Mouse (Mus musculus) liver, embryonic 13.5 days (tissue): ENCODE results near the gene Elmsan1. TPM values are rescaled to one million over a fixed set of nuclear protein-coding genes. Genes with fewer than 3 reads are reported as not detected.
A peak's percentile ranks its signal among the peaks of the same experiment; 100 is the strongest.

Experiments used
- ATAC-seq: fragments of 200-750 bp; cut with Nextera tagmentation; 2 replicates; pipeline ENCODE4 v1.8.0; 2017; ENCODE audit warnings: low read depth, mild to moderate bottlenecking, moderate number of reproducible peaks, moderate library complexity
- DNase-seq: peaks from one replicate; pipeline ENCODE4 v3.0.0; 2022
- H3K27ac ChIP-seq: fragments of 300-500 bp; sonication (generic); 2 replicates; pipeline ENCODE4 v1.5.1; 2015; ENCODE audit warnings: moderate library complexity, mild to moderate bottlenecking, inconsistent platforms
- H3K27me3 ChIP-seq: fragments of 300-500 bp; sonication (generic); 2 replicates; pipeline ENCODE4 v1.6.1; 2015; ENCODE audit warnings: mild to moderate bottlenecking, inconsistent platforms
- H3K36me3 ChIP-seq: fragments of 300-500 bp; sonication (generic); 2 replicates; pipeline ENCODE4 v1.6.1; 2015; ENCODE audit warnings: mild to moderate bottlenecking, inconsistent platforms
- H3K4me1 ChIP-seq: fragments of 300-500 bp; sonication (generic); replicated peaks from 2 replicates; pipeline ENCODE4 v1.6.1; 2015; ENCODE audit warnings: inconsistent platforms
- H3K4me2 ChIP-seq: fragments of 300-500 bp; sonication (generic); 2 replicates; pipeline ENCODE4 v1.6.1; 2015; ENCODE audit warnings: inconsistent platforms, mild to moderate bottlenecking, moderate library complexity
- H3K4me3 ChIP-seq: fragments of 300-500 bp; sonication (generic); replicated peaks from 2 replicates; pipeline ENCODE4 v1.5.1; 2015; ENCODE audit warnings: mild to moderate bottlenecking, inconsistent platforms
- H3K9ac ChIP-seq: fragments of 300-500 bp; sonication (generic); 2 replicates; pipeline ENCODE4 v1.6.1; 2015; ENCODE audit warnings: mild to moderate bottlenecking, inconsistent platforms
- H3K9me3 ChIP-seq: fragments of 300-500 bp; sonication (generic); replicated peaks from 2 replicates; pipeline ENCODE4 v1.6.1; 2016; ENCODE audit warnings: inconsistent platforms
- WGBS: fragments of 180-500 bp; shearing (Covaris S2); methylation state at CpG from one replicate; pipeline ENCODE4 v1.1.7; 2015; ENCODE audit not compliant: insufficient replicate concordance; 5-methylcytosine and 5-hydroxymethylcytosine counted together
- polyA plus RNA-seq: library from polyadenylated mRNA; unstranded; fragments of >200 nt; fragmentation: Nextera tagmentation; extraction: Ambion mirVana; gene quantifications from 2 replicates; pipeline ENCODE4 v1.2.1, GENCODE M21; 2015

The Elmsan1 gene
- polyA plus RNA-seq, 1 experiment from 2014 or later, result 3.7 TPM

DNA sequence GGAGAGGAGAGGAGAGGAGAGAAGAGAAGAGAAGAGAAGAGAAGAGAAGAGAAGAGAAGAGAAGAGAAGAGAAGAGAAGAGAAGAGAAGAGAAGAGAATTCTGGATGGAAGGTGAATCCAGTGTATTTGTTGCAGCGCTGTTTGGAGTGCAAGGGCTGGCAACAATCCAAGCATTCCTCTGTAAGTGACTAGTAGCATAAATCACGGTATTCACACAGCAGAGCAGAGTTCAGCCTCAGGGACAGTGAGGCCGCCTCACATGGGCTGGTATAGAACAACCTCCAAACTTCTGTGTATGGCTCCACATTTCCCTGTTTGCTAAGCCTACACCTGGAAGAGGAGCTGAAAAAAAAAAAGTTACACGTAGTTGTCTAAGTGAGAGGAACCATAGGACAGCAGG lies 6.4 kb downstream of the Elmsan1 start:
- ATAC-seq (no peak), DNase-seq (no peak)
- Histone ChIP-seq H3K9ac (no peak overlapping the region), H3K27ac (no peak overlapping the region), H3K9me3 (no peaks in the 10 kb centered on the region), H3K36me3 (peaks cover 23% of the 10 kb centered on the region), H3K27me3 (no peaks in the 10 kb centered on the region), H3K4me3 (no peak overlapping the region), H3K4me1 (peaks cover 90% of the 10 kb centered on the region), H3K4me2 (no peak overlapping the region)
- WGBS, result 82% methylated on average over 4 of the region's 4 CpGs

GRCm38 (mm10) chr12:84211021-84211538 lies 7.6 kb downstream of the Elmsan1 start:
- Histone ChIP-seq H3K27me3 (no peaks in the 10 kb centered on the region), H3K27ac (no peak overlapping the region), H3K36me3 (peaks cover 17% of the 10 kb centered on the region), H3K9me3 (no peaks in the 10 kb centered on the region), H3K9ac (no peak overlapping the region), H3K4me3 (no peak overlapping the region), H3K4me2 (no peak overlapping the region), H3K4me1 (peaks cover 90% of the 10 kb centered on the region)
- ATAC-seq, result no peak
- 75% methylated on average over 9 of the region's 9 CpGs for WGBS
- no peak for DNase-seq

DNA sequence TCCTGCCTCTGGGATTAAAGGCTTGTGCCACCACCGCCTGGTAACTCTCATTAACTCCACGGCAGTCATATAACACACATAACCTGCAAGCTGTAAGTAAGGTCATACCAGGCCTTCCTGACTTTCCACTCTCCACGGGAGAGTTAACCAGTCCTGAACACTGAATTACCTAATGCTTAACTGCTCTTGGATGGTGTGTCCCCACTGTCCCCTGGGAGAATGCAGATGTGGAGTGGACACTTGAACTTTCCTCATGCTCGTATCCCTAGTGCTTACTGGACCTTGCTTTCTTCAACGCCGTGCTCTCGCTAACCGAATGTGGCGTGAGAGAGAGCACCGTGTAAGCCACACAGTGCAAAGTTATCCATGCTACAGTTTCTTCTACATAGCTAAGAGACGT lies 8.4 kb downstream of the Elmsan1 start:
- DNase-seq (no peak), ATAC-seq (no peak)
- peaks cover 90% of the 10 kb centered on the region for H3K4me1 ChIP-seq
- no peaks in the 10 kb centered on the region for H3K27me3 ChIP-seq
- H3K27ac ChIP-seq, result no peak overlapping the region
- no peaks in the 10 kb centered on the region for H3K9me3 ChIP-seq
- H3K4me2 ChIP-seq, result no peak overlapping the region
- peaks cover 14% of the 10 kb centered on the region for H3K36me3 ChIP-seq
- H3K4me3 ChIP-seq, result no peak overlapping the region
- 88% methylated on average over 11 of the region's 11 CpGs for WGBS
- no peak overlapping the region for H3K9ac ChIP-seq

DNA sequence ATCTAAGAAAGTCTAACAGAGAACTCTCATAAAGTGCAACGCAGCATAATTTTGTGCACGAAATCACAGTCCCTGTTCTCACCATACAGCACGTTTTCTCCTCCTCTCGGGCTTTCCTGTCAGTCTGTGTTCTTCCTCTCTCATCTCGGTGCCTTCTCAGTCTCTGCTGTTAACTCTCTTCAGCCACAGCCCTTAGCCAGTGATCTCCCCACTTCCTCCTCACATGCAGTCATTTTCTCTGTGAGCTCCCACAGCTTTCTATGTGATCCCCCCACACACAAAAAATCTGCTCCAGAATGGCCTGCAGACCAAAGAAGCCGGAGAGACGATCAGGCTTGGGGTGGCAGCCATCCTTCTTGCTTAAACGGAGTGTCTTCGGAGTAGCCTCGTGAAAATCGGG lies 9.6 kb downstream of the Elmsan1 start:
- Histone ChIP-seq H3K4me3 (no peak overlapping the region), H3K27ac (0 out of 2 replicates have a peak overlapping the region, but pooled peaks have one; percentile 26), H3K4me1 (peaks cover 90% of the 10 kb centered on the region), H3K4me2 (no peak overlapping the region), H3K36me3 (peaks cover 6% of the 10 kb centered on the region; the same call in 1 of the 2 replicates), H3K27me3 (no peaks in the 10 kb centered on the region), H3K9me3 (no peaks in the 10 kb centered on the region), H3K9ac (no peak overlapping the region)
- WGBS, result 64% methylated on average over 11 of the region's 11 CpGs
- no peak for ATAC-seq
- no peak for DNase-seq

- ATAC-seq, result no peak
- Histone ChIP-seq H3K27ac (peak overlapping the region; percentile 100), H3K4me2 (peak overlapping the region; percentile 80), H3K36me3 (peaks cover 6% of the 10 kb centered on the region; the same call in 1 of the 2 replicates), H3K9ac (peak overlapping the region; percentile 62), H3K9me3 (no peaks in the 10 kb centered on the region), H3K4me1 (peaks cover 96% of the 10 kb centered on the region), H3K4me3 (peak overlapping the region; percentile 1; the same call in 1 of the 2 replicates), H3K27me3 (no peaks in the 10 kb centered on the region)
- DNase-seq, result no peak
- 66% methylated on average over 18 of the region's 18 CpGs for WGBS
These were observed 11.4 kb downstream of the Elmsan1 start for GRCm38 (mm10) chr12:84207209-84207817.

DNA sequence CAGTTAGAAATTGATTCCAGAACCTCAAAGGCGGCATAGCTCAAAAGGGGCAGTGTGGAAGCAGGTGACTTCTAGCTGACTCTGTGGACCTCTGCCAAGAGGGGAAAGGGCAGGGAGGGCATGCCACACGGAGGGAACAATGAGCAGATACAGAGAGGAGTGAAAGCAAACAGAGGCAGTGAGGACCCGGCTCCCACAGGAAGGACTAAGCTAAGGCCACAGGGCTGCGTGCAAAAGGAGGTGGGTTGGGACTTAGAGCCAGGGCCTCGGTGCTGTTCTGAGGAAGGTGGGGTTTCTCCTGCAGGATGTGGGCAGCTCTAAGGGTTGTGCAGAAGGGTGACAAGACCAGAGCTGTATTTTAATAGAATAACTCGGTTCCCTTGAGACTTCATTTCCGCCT lies 12.2 kb downstream of the Elmsan1 start:
- ATAC-seq (no peak), DNase-seq (no peak)
- H3K27ac ChIP-seq, result peak overlapping the region; percentile 100
- H3K9me3 ChIP-seq, result no peaks in the 10 kb centered on the region
- 0 out of 2 replicates have a peak overlapping the region, but pooled peaks have one; percentile 1 for H3K4me3 ChIP-seq
- 26% methylated on average over 7 of the region's 7 CpGs for WGBS
- H3K36me3 ChIP-seq, result peaks cover 6% of the 10 kb centered on the region; the same call in 1 of the 2 replicates
- peak overlapping the region; percentile 62 for H3K9ac ChIP-seq
- H3K4me1 ChIP-seq, result peaks cover 98% of the 10 kb centered on the region
- peak overlapping the region; percentile 80 for H3K4me2 ChIP-seq
- no peaks in the 10 kb centered on the region for H3K27me3 ChIP-seq

- no peak for DNase-seq
- H3K27me3 ChIP-seq, result no peaks in the 10 kb centered on the region
- 37% methylated on average over 10 of the region's 10 CpGs for WGBS
- peak overlapping the region; percentile 80 for H3K4me2 ChIP-seq
- peaks cover 98% of the 10 kb centered on the region for H3K4me1 ChIP-seq
- peaks cover 4% of the 10 kb centered on the region; the same call in 1 of the 2 replicates for H3K36me3 ChIP-seq
- no peak for ATAC-seq
- peak overlapping the region; percentile 62 for H3K9ac ChIP-seq
- no peaks in the 10 kb centered on the region for H3K9me3 ChIP-seq
- no peak overlapping the region for H3K4me3 ChIP-seq
- H3K27ac ChIP-seq, result peak overlapping the region; percentile 100
These were observed 13.0 kb downstream of the Elmsan1 start for GRCm38 (mm10) chr12:84205659-84206185.

DNA sequence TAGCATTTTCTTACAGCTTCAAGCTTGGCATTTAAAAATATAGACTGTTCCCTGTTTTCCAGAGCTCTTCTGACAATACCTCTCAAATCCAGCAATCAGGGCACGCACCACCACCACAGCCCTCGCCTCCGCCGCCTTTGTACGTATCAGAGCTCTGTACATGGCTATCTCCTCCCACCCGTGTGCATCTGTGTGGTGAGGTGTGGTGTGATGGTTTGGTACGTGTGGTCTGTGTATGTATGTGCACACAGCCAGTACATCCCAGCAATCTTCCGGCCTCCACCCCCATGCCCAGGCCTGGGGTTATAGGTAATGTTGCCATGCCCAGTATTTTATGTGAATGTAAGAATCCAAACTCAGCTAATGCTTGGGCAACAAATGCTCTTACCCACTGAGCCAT lies 14.0 kb downstream of the Elmsan1 start:
- Histone ChIP-seq H3K9me3 (no peaks in the 10 kb centered on the region), H3K4me1 (peaks cover 96% of the 10 kb centered on the region), H3K27ac (peak overlapping the region; percentile 100), H3K36me3 (0 out of 2 replicates have a peak, but pooled peaks cover 2% of the 10 kb centered on the region), H3K27me3 (no peaks in the 10 kb centered on the region), H3K4me3 (no peak overlapping the region; the same call in 1 of the 2 replicates), H3K4me2 (peak overlapping the region; percentile 80), H3K9ac (peak overlapping the region; percentile 62)
- WGBS, result 19% methylated on average over 8 of the region's 8 CpGs
- ATAC-seq (peak; percentile 82), DNase-seq (peak; percentile 77)

GRCm38 (mm10) chr12:84203778-84204216 lies 14.9 kb downstream of the Elmsan1 start:
- Histone ChIP-seq H3K4me2 (peak overlapping the region; percentile 80), H3K9ac (peak overlapping the region; percentile 77), H3K9me3 (no peaks in the 10 kb centered on the region), H3K27ac (peak overlapping the region; percentile 100), H3K4me3 (peak overlapping the region; percentile 46), H3K36me3 (0 out of 2 replicates have a peak, but pooled peaks cover 2% of the 10 kb centered on the region), H3K4me1 (peaks cover 98% of the 10 kb centered on the region), H3K27me3 (no peaks in the 10 kb centered on the region)
- ATAC-seq (peak; percentile 91), DNase-seq (peak; percentile 90)
- 12% methylated on average over 7 of the region's 7 CpGs for WGBS

- 0 out of 2 replicates have a peak, but pooled peaks cover 2% of the 10 kb centered on the region for H3K36me3 ChIP-seq
- H3K27me3 ChIP-seq, result no peaks in the 10 kb centered on the region
- peaks cover 97% of the 10 kb centered on the region for H3K4me1 ChIP-seq
- 28% methylated on average over 7 of the region's 7 CpGs for WGBS
- H3K9ac ChIP-seq, result peak overlapping the region; percentile 77
- H3K4me2 ChIP-seq, result peak overlapping the region; percentile 80
- H3K9me3 ChIP-seq, result no peaks in the 10 kb centered on the region
- H3K27ac ChIP-seq, result peak overlapping the region; percentile 100
- peak overlapping the region; percentile 46 for H3K4me3 ChIP-seq
- ATAC-seq (peak; percentile 59), DNase-seq (peak; percentile 78)
These were observed 15.4 kb downstream of the Elmsan1 start for GRCm38 (mm10) chr12:84203170-84203777.

DNA sequence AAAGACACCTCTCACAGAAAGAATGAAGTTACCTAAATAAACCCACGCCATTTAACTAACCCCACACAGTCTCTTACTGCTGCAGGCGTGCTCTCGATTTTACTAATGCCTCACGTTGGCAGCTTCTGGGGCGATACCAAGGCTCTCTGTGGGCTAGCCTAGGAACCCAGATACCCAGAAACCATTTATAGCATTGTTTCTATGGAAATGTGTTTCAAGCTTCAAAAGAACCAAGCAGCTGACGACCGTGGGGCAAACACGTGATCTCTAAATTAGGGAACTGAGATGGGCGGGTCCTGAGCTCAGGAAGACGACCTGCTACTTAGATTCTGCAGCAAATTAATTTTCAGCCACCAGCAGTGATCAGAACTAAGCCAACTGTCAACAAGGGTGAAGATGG lies 16.1 kb downstream of the Elmsan1 start:
- 48% methylated on average over 10 of the region's 10 CpGs for WGBS
- Histone ChIP-seq H3K27me3 (no peaks in the 10 kb centered on the region), H3K4me2 (peak overlapping the region; percentile 80), H3K9ac (peak overlapping the region; percentile 77), H3K4me1 (peaks cover 97% of the 10 kb centered on the region), H3K36me3 (no peaks in the 10 kb centered on the region), H3K9me3 (no peaks in the 10 kb centered on the region), H3K4me3 (peak overlapping the region; percentile 46), H3K27ac (peak overlapping the region; percentile 100)
- ATAC-seq (no peak), DNase-seq (no peak)
